Mouse (Mus musculus) intestine, embryonic 14.5 days (tissue): ENCODE measurements around the gene Slc9a1. TPM values are rescaled to one million over a fixed set of nuclear protein-coding genes. Genes with fewer than 3 reads are reported as not detected.
A peak's percentile ranks its signal among the peaks of the same experiment; 100 is the strongest.

Experiments
- ATAC-seq: fragments of 200-750 bp; cut with Nextera tagmentation; replicated peaks from 2 replicates; pipeline ENCODE4 v1.8.0; 2017; ENCODE audit warnings: low read depth, moderate number of reproducible peaks, moderate TSS enrichment, moderate library complexity; ENCODE audit not compliant: low FRiP score, low TSS enrichment
- DNase-seq: peaks from one replicate; pipeline ENCODE4 v3.0.0-alpha.2; 2018; ENCODE audit warnings: low spot score
- H3K27ac ChIP-seq: fragments of 300-500 bp; sonication (generic); 2 replicates; pipeline ENCODE4 v1.5.1; 2014; ENCODE audit warnings: low read depth, mild to moderate bottlenecking, control low read depth
- H3K27me3 ChIP-seq: fragments of 300-500 bp; sonication (generic); replicated peaks from 2 replicates; pipeline ENCODE4 v1.6.1; 2014; ENCODE audit warnings: low read length, control low read depth; ENCODE audit not compliant: control insufficient read depth, insufficient read depth
- H3K36me3 ChIP-seq: fragments of 300-500 bp; sonication (generic); 2 replicates; pipeline ENCODE4 v1.6.1; 2014; ENCODE audit warnings: low read length, control low read depth; ENCODE audit not compliant: control insufficient read depth, insufficient read depth
- H3K4me1 ChIP-seq: fragments of 300-500 bp; sonication (generic); replicated peaks from 2 replicates; pipeline ENCODE4 v1.6.1; 2014; ENCODE audit warnings: low read length, control low read depth, mixed read lengths; ENCODE audit not compliant: control insufficient read depth, insufficient read depth
- H3K4me2 ChIP-seq: fragments of 300-500 bp; sonication (generic); 2 replicates; pipeline ENCODE4 v1.6.1; 2014; ENCODE audit warnings: low read length
- H3K4me3 ChIP-seq: fragments of 300-500 bp; sonication (generic); 2 replicates; pipeline ENCODE4 v1.5.1; 2014; ENCODE audit warnings: low read depth, low read length, control low read depth, mixed read lengths
- H3K9ac ChIP-seq: fragments of 300-500 bp; sonication (generic); 2 replicates; pipeline ENCODE4 v1.6.1; 2014; ENCODE audit warnings: mild to moderate bottlenecking, low read length
- H3K9me3 ChIP-seq: fragments of 300-500 bp; sonication (generic); 2 replicates; pipeline ENCODE4 v1.6.1; 2016; ENCODE audit warnings: low read length, control low read depth; ENCODE audit not compliant: control insufficient read depth
- WGBS: fragments of 180-500 bp; shearing (Covaris S2); extraction: QIAGEN DNeasy Blood & Tissue Kit; methylation state at CpG from one replicate; pipeline ENCODE4 v1.1.7; 2014; 5-methylcytosine and 5-hydroxymethylcytosine counted together
- polyA plus RNA-seq: library from polyadenylated mRNA; unstranded; fragments of >200 nt; fragmentation: Nextera tagmentation; extraction: Ambion mirVana; gene quantifications from 2 replicates; pipeline ENCODE4 v1.2.1, GENCODE M21; 2014

Slc9a1 gene
- polyA plus RNA-seq, result 11.0 and 11.6 TPM in 2 replicates

DNA sequence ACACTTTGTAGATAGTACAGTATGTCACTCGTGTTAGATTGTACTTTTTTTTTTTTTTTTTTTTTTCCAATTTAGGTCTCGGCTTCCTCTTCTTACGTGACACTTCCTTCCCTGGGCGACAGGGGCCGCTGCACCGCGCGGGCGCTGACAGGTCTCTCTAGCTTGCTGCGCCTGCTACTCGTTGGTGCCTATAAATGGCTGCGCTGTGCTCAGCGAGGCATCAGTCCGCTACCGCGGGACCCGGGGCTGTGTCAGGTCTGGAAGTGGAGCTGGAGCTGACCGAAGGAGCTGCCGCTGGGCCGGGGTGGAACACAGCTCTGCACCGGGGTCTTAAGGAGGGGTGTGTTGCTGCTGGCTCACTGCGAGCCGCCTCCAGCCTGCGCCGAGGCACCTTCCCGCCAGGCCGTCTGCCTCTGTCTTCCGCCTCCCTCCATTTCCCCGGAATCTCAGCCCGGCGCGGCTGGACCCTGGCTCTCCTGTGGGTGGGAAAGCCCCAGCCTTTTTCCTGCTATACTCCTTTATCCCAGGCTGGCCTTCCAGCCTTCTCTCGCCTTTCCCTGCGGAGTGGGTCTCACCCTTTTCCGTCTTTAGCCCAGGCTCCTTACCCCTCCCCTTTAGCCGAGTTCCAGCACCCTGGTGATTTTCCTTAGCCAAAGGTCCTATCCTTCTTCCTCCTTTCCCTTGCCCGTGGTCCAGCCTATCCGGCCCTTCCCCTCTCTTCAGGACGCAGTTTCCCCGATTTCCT is at the start of gene Slc9a1:
Slc9a1 (plus strand) TSS at position 154 of the 745 bp plus-strand sequence.
- peak within 1 kb of the TSS; percentile 79 for H3K4me3 ChIP-seq
- DNase-seq, result peak; percentile 97
- H3K9ac ChIP-seq, result peak within 1 kb of the TSS; percentile 90
- peak; percentile 94 for ATAC-seq
- H3K4me1 ChIP-seq, result peaks cover 40% of the 10 kb centered on the region
- WGBS, result under 1% methylated on average over 39 of the region's 40 CpGs
- peak within 1 kb of the TSS; percentile 54 for H3K4me2 ChIP-seq
- no peaks in the 10 kb centered on the region for H3K9me3 ChIP-seq
- no peaks in the 10 kb centered on the region for H3K36me3 ChIP-seq
- peak within 1 kb of the TSS; percentile 75; the same call in 1 of the 2 replicates for H3K27ac ChIP-seq
- H3K27me3 ChIP-seq, result no peaks in the 10 kb centered on the region

DNA sequence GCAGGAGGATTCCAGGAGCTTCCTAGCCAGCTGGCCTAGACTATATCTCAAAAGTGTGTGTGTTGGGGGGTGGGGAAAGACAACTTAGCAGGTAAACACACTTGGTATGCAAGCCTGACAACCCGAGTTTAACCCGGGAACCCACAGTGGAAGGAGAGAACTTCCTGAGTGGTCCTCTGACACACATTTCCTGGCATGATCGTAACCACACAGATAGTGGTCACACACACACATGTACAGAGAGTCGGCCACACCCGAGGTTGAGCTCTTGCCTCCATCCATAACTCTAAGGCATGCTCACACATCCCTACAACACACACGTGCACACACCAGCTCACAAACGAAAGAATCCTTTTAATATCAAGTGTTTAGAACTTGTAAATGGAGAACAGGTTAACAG is 41.4 kb upstream of the Slc9a1 start:
- no peak overlapping the region for H3K4me2 ChIP-seq
- no peak overlapping the region for H3K4me3 ChIP-seq
- DNase-seq (no peak), ATAC-seq (no peak)
- H3K27me3 ChIP-seq, result no peaks in the 10 kb centered on the region
- 67% methylated on average over 7 of the region's 7 CpGs for WGBS
- H3K9ac ChIP-seq, result no peak overlapping the region
- H3K4me1 ChIP-seq, result no peaks in the 10 kb centered on the region; the same call in 1 of the 2 replicates
- H3K9me3 ChIP-seq, result no peaks in the 10 kb centered on the region
- peaks cover 5% of the 10 kb centered on the region; the same call in 1 of the 2 replicates for H3K36me3 ChIP-seq
- H3K27ac ChIP-seq, result no peak overlapping the region

DNA sequence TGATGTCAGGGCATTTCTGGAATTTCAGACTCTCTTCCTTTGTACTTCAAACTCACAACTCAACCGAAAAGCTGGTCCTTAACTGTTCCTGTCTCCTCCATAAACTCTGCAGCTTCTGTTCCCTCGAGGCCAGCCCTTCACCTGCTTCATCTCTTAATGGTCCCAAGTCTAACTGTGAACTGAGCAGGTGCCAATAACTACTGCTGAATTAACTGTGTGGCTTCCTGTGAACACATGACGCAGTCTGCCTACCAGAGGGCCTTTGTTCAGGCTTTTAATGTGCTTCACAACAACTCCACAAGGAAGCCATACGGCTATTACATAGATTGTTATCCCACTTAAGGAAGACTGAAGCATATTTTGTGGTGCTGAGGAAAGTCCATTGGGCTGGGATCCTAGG is 39.2 kb upstream of the Slc9a1 start:
- 83% methylated on average over 4 of the region's 4 CpGs for WGBS
- no peak overlapping the region for H3K27ac ChIP-seq
- H3K4me2 ChIP-seq, result no peak overlapping the region
- no peak overlapping the region for H3K9ac ChIP-seq
- H3K36me3 ChIP-seq, result 0 out of 2 replicates have a peak, but pooled peaks cover under 1% of the 10 kb centered on the region
- H3K9me3 ChIP-seq, result no peaks in the 10 kb centered on the region
- DNase-seq (no peak), ATAC-seq (no peak)
- H3K27me3 ChIP-seq, result no peaks in the 10 kb centered on the region
- H3K4me1 ChIP-seq, result no peaks in the 10 kb centered on the region; the same call in 1 of the 2 replicates
- H3K4me3 ChIP-seq, result no peak overlapping the region

DNA sequence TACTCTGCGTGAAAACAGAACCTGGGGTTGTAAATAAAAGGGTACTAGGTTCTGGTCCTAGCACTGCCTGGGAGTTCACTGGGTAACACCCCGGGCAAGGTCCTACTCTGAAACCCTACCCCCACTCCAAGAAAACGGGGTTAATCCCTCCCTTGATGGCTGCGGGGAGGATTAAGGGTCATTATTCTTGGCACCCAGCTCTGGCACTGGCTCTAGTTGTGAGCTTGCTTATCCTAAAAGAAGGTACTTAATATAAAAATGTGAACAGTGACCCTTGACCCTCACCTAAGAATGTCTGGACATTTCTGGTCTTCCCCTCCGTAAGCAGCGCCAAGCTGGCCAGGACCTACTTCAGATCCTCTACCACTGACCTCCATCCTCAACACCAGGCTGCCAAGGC is 36.2 kb upstream of the Slc9a1 start:
- H3K27ac ChIP-seq, result no peak overlapping the region
- DNase-seq, result no peak
- H3K4me3 ChIP-seq, result no peak overlapping the region
- H3K9ac ChIP-seq, result no peak overlapping the region
- no peak for ATAC-seq
- H3K36me3 ChIP-seq, result 0 out of 2 replicates have a peak, but pooled peaks cover 3% of the 10 kb centered on the region
- no peaks in the 10 kb centered on the region for H3K27me3 ChIP-seq
- H3K4me1 ChIP-seq, result no peaks in the 10 kb centered on the region
- H3K9me3 ChIP-seq, result no peaks in the 10 kb centered on the region
- no peak overlapping the region for H3K4me2 ChIP-seq
- 64% methylated on average over 6 of the region's 6 CpGs for WGBS

DNA sequence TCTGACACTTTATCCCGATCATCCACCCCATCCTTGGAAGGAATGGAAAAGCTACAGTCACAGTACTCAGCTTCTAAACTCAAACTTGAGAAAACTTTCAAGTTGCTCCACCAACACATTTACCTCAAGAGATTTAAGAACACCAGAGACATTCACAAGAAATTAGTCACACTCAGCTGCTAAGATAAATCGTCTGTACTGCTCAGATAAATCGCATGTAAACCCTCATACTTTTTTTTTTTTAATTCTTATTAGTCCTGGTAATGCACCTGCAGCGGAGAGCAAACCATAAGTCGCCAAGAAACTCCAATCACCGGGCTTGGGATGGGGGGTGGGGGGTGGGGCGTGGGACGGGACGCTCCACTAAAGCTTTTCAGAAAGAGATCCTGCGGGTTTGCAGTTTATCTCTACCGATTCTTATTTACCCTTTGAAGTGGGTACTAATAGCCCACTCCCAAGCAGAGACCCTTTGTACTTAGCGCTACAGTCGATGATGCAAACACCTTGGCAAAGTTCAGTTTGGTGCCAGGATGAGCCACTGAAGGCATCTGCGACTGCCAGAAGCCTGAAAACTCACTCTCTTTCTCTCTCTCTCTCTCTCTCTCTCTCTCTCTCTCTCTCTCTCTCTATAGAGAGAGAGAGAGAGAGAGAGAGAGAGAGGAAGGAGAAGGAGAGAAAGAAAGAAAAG is 31.5 kb upstream of the Slc9a1 start:
- WGBS, result 12% methylated on average over 14 of the region's 14 CpGs
- H3K4me2 ChIP-seq, result peak overlapping the region; percentile 56
- H3K9ac ChIP-seq, result peak overlapping the region; percentile 72
- H3K27me3 ChIP-seq, result no peaks in the 10 kb centered on the region
- no peaks in the 10 kb centered on the region for H3K9me3 ChIP-seq
- H3K27ac ChIP-seq, result no peak overlapping the region
- H3K4me1 ChIP-seq, result no peaks in the 10 kb centered on the region
- DNase-seq, result peak; percentile 51
- H3K4me3 ChIP-seq, result peak overlapping the region; percentile 88
- H3K36me3 ChIP-seq, result 0 out of 2 replicates have a peak, but pooled peaks cover 3% of the 10 kb centered on the region
- no peak for ATAC-seq

DNA sequence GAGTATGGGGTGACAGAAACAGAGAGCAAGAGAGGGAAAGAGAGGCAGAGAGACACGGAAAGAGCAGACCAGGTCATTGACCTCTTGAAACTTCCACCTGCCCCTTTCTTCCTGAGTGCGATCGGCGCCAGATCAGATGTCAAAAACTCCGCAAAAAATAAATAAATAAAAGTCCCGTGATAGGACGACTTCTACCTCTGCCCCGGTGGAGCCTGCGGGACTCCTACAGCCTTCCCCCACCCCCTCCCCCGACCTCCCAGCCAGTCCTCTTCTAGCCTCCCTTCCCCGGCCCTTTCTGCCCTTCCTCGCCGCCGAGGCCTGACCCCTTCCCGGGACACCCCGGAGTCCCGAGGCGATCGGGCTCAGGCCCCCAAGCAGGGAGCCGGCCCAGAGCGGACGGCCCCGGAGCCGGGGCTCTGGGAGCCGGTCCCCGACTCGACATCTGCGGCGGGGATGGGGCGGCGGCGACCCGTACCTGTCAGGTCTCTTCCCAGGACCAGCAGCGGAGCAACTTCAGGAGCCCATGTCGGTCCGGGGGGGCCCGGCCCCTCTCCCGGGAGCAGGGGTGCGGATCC is 30.9 kb upstream of the Slc9a1 start:
- H3K36me3 ChIP-seq, result 0 out of 2 replicates have a peak, but pooled peaks cover 3% of the 10 kb centered on the region
- peak overlapping the region; percentile 88 for H3K4me3 ChIP-seq
- H3K4me1 ChIP-seq, result no peaks in the 10 kb centered on the region
- peak overlapping the region; percentile 72 for H3K9ac ChIP-seq
- H3K27ac ChIP-seq, result peak overlapping the region; percentile 67
- DNase-seq, result no peak
- peak overlapping the region; percentile 56 for H3K4me2 ChIP-seq
- H3K27me3 ChIP-seq, result no peaks in the 10 kb centered on the region
- WGBS, result under 1% methylated on average over 30 of the region's 39 CpGs
- H3K9me3 ChIP-seq, result no peaks in the 10 kb centered on the region
- peak; percentile 51 for ATAC-seq

DNA sequence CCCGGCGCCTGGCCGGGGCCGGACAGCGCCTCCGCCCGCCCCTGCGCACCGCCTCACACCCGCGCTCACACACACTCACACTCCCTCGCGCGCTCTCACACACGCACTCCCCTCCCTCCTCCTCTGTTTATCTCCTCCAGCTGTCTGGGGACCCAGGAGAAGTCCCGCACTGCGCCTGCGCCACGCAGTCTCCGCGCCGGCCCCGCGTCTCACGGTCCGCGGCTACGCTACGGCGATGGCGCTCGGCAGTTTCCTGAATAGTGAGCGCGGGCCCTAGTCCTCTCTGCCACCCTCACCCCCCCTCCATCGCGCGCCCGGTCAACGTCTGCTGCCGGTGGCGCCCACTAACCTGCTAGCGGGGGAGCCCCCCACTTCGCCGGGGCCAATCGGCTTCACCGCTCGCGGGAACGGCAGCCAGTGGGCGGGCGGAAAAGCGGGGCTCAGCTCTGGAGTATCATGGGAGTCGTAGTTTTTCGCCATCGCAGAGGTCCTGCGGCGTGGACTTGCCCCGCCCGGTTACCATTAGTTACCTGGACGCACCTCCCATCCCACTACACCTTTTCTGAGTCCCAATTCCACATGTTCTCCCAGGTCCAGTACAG is 30.3 kb upstream of the Slc9a1 start:
- DNase-seq (peak; percentile 98), ATAC-seq (peak; percentile 96)
- H3K4me1 ChIP-seq, result no peaks in the 10 kb centered on the region
- peak overlapping the region; percentile 56 for H3K4me2 ChIP-seq
- no peaks in the 10 kb centered on the region for H3K9me3 ChIP-seq
- peak overlapping the region; percentile 72 for H3K9ac ChIP-seq
- peak overlapping the region; percentile 88 for H3K4me3 ChIP-seq
- peak overlapping the region; percentile 67 for H3K27ac ChIP-seq
- WGBS, result under 1% methylated on average over 56 of the region's 60 CpGs
- 0 out of 2 replicates have a peak, but pooled peaks cover 3% of the 10 kb centered on the region for H3K36me3 ChIP-seq
- H3K27me3 ChIP-seq, result no peaks in the 10 kb centered on the region

DNA sequence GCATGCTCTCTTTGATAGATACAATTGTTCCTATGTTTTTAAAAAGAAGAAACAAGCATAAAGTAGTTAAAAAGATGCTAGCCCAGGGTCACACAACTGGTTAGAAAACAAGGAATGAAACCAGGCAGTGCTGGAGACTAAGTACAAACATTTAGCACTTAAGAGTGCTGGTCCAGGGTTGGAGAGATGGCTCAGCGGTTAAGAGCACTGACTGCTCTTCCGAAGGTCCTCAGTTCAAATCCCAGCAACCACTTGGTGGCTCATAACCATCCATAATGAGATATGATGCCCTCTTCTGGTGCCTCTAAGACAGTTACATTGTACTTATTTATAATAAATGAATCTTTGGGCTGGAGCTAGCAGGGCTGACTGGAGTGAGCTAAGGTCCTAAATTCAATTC is 29.3 kb upstream of the Slc9a1 start:
- H3K27me3 ChIP-seq, result no peaks in the 10 kb centered on the region
- H3K27ac ChIP-seq, result no peak overlapping the region
- no peak overlapping the region for H3K4me2 ChIP-seq
- 79% methylated on average over 2 of the region's 2 CpGs for WGBS
- no peak overlapping the region for H3K4me3 ChIP-seq
- ATAC-seq (no peak), DNase-seq (no peak)
- H3K9ac ChIP-seq, result no peak overlapping the region
- no peaks in the 10 kb centered on the region for H3K9me3 ChIP-seq
- H3K36me3 ChIP-seq, result 0 out of 2 replicates have a peak, but pooled peaks cover 3% of the 10 kb centered on the region
- no peaks in the 10 kb centered on the region for H3K4me1 ChIP-seq
